Mouse (Mus musculus) gastrocnemius, postnatal 36 days (tissue): ENCODE measurements around the gene Ltn1. TPM values are rescaled to one million over a fixed set of nuclear protein-coding genes. Genes with fewer than 3 reads are reported as not detected.

Experiments
- total RNA-seq, 2 experiments: library from RNA; stranded (reverse); gene quantifications; 2 replicates each; pipeline ENCODE4 v1.2.3; 2021

The Ltn1 gene
- total RNA-seq, 2 experiments from 2014 or later, result 22.1 to 24.6 TPM

Other genes with a start within 250 kb of the Ltn1 start
- gene N6amt1, start 78.4 kb downstream of the Ltn1 start, total RNA-seq, result 1 to 10 TPM; 6.4 to 9.6 TPM
- 1 to 10 TPM; 2.6 to 2.9 TPM for gene Rwdd2b, start 8.0 kb upstream of the Ltn1 start, total RNA-seq
- gene Usp16, start 22.1 kb upstream of the Ltn1 start, total RNA-seq, result 10 to 100 TPM; 45.9 to 46.6 TPM
- gene Cct8, start 63.3 kb upstream of the Ltn1 start, total RNA-seq, result 100 to 1,000 TPM; 102 to 106 TPM
- gene Map3k7cl, start 120.7 kb upstream of the Ltn1 start, total RNA-seq, result 10 to 100 TPM in 1 of 2 experiments, 1 to 10 TPM in 1; 7.7 to 13.4 TPM